Mouse (Mus musculus) midbrain, embryonic 15.5 days (tissue): ENCODE measurements at regions not wholly inside any gene's neighbourhood (a gene's known extent, or its start where the extent isn't known, plus 50 kb on each side); places are given as distances from the start of the nearest gene placed in this dataset.
A peak's percentile ranks its signal among the peaks of the same experiment; 100 is the strongest.

Experiments used
- ATAC-seq: fragments of 200-750 bp; cut with Nextera tagmentation; replicated peaks from 2 replicates; pipeline ENCODE4 v1.8.0; 2017; ENCODE audit warnings: moderate TSS enrichment
- H3K27ac ChIP-seq: fragments of 300-500 bp; sonication (generic); 2 replicates; pipeline ENCODE4 v1.5.1; 2015; ENCODE audit warnings: mild to moderate bottlenecking, inconsistent platforms
- H3K27me3 ChIP-seq: fragments of 300-500 bp; sonication (generic); replicated peaks from 2 replicates; pipeline ENCODE4 v1.6.1; 2015; ENCODE audit warnings: inconsistent platforms
- H3K36me3 ChIP-seq: fragments of 300-500 bp; sonication (generic); replicated peaks from 2 replicates; pipeline ENCODE4 v1.6.1; 2015; ENCODE audit warnings: inconsistent platforms
- H3K4me1 ChIP-seq: fragments of 300-500 bp; sonication (generic); 2 replicates; pipeline ENCODE4 v1.6.1; 2015; ENCODE audit warnings: inconsistent platforms
- H3K4me2 ChIP-seq: fragments of 300-500 bp; sonication (generic); 2 replicates; pipeline ENCODE4 v1.6.1; 2015; ENCODE audit warnings: inconsistent platforms, mild to moderate bottlenecking, moderate library complexity
- H3K4me3 ChIP-seq: fragments of 300-500 bp; sonication (generic); 2 replicates; pipeline ENCODE4 v1.5.1; 2015; ENCODE audit warnings: mild to moderate bottlenecking, inconsistent platforms
- H3K9ac ChIP-seq: fragments of 300-500 bp; sonication (generic); 2 replicates; pipeline ENCODE4 v1.6.1; 2015; ENCODE audit warnings: mild to moderate bottlenecking, inconsistent platforms
- H3K9me3 ChIP-seq: fragments of 300-500 bp; sonication (generic); 2 replicates; pipeline ENCODE4 v1.6.1; 2016; ENCODE audit warnings: inconsistent platforms
- WGBS: fragments of 180-500 bp; shearing (Covaris S2); methylation state at CpG from one replicate; pipeline ENCODE4 v1.1.7; 2015; ENCODE audit warnings: mixed read lengths; 5-methylcytosine and 5-hydroxymethylcytosine counted together

GRCm38 (mm10) chr5:42502124-42502801 is 434.5 kb downstream of the Gm16223 start:
- Histone ChIP-seq H3K27ac (peak overlapping the region; percentile 14), H3K4me3 (no peak overlapping the region)
- WGBS = 41% methylated on average over 11 of the region's 11 CpGs

GRCm38 (mm10) chr5:42502802-42503136 is 435.0 kb downstream of the Gm16223 start:
- Histone ChIP-seq H3K27ac (peak overlapping the region; percentile 14), H3K4me3 (no peak overlapping the region), H3K9me3 (no peaks in the 10 kb centered on the region), H3K27me3 (no peaks in the 10 kb centered on the region), H3K36me3 (no peaks in the 10 kb centered on the region), H3K9ac (no peak overlapping the region), H3K4me1 (peaks cover 10% of the 10 kb centered on the region; the same call in 1 of the 2 replicates), H3K4me2 (0 out of 2 replicates have a peak overlapping the region, but pooled peaks have one; percentile 7)
- peak; percentile 69 for ATAC-seq
- WGBS = 87% methylated on average over 1 of the region's 1 CpGs

More at GRCm38 (mm10) chr5:42502124-42502801, 434.5 kb downstream of the Gm16223 start:
- Histone ChIP-seq H3K27me3 (no peaks in the 10 kb centered on the region), H3K9me3 (no peaks in the 10 kb centered on the region), H3K4me1 (peaks cover 10% of the 10 kb centered on the region; the same call in 1 of the 2 replicates), H3K4me2 (0 out of 2 replicates have a peak overlapping the region, but pooled peaks have one; percentile 7), H3K9ac (no peak overlapping the region), H3K36me3 (no peaks in the 10 kb centered on the region)
- peak; percentile 96 for ATAC-seq

GRCm38 (mm10) chr5:42509200-42509599 is 441.4 kb downstream of the Gm16223 start:
- no peak for ATAC-seq
- Histone ChIP-seq H3K4me3 (no peak overlapping the region), H3K27ac (no peak overlapping the region), H3K9me3 (no peaks in the 10 kb centered on the region), H3K4me2 (no peak overlapping the region), H3K4me1 (no peaks in the 10 kb centered on the region), H3K27me3 (no peaks in the 10 kb centered on the region), H3K36me3 (no peaks in the 10 kb centered on the region), H3K9ac (no peak overlapping the region)
- WGBS = 75% methylated on average over 5 of the region's 5 CpGs

GRCm38 (mm10) chr5:42523116-42524113 is 455.7 kb downstream of the Gm16223 start:
- H3K27ac ChIP-seq = no peak overlapping the region
- H3K4me1 ChIP-seq = 0 out of 2 replicates have a peak, but pooled peaks cover 5% of the 10 kb centered on the region
- no peaks in the 10 kb centered on the region for H3K27me3 ChIP-seq
- H3K9me3 ChIP-seq = no peaks in the 10 kb centered on the region
- H3K9ac ChIP-seq = no peak overlapping the region
- WGBS = 40% methylated on average over 4 of the region's 4 CpGs
- no peak overlapping the region for H3K4me3 ChIP-seq
- no peaks in the 10 kb centered on the region for H3K36me3 ChIP-seq
- peak; percentile 91 for ATAC-seq
- H3K4me2 ChIP-seq = no peak overlapping the region

GRCm38 (mm10) chr5:42525431-42525830 is 457.7 kb downstream of the Gm16223 start:
- WGBS = 69% methylated on average over 5 of the region's 5 CpGs
- Histone ChIP-seq H3K4me3 (no peak overlapping the region), H3K36me3 (no peaks in the 10 kb centered on the region), H3K4me2 (no peak overlapping the region), H3K27ac (no peak overlapping the region), H3K27me3 (no peaks in the 10 kb centered on the region), H3K9me3 (no peaks in the 10 kb centered on the region), H3K9ac (no peak overlapping the region), H3K4me1 (0 out of 2 replicates have a peak, but pooled peaks cover 5% of the 10 kb centered on the region)
- ATAC-seq = no peak

- Histone ChIP-seq H3K27ac (no peak overlapping the region), H3K9me3 (no peaks in the 10 kb centered on the region), H3K27me3 (no peaks in the 10 kb centered on the region), H3K4me2 (no peak overlapping the region), H3K4me3 (no peak overlapping the region), H3K4me1 (no peaks in the 10 kb centered on the region), H3K9ac (no peak overlapping the region), H3K36me3 (no peaks in the 10 kb centered on the region)
- 69% methylated on average over 2 of the region's 2 CpGs for WGBS
- no peak for ATAC-seq
Observed at GRCm38 (mm10) chr5:42560537-42560936, 492.8 kb downstream of the Gm16223 start.

- Histone ChIP-seq H3K4me2 (no peak overlapping the region), H3K4me3 (no peak overlapping the region), H3K9ac (no peak overlapping the region), H3K4me1 (no peaks in the 10 kb centered on the region), H3K27ac (no peak overlapping the region), H3K27me3 (no peaks in the 10 kb centered on the region), H3K36me3 (no peaks in the 10 kb centered on the region), H3K9me3 (no peaks in the 10 kb centered on the region)
- no peak for ATAC-seq
Observed at GRCm38 (mm10) chr5:42563406-42563805, 495.6 kb downstream of the Gm16223 start.

- Histone ChIP-seq H3K9ac (no peak overlapping the region), H3K4me1 (no peaks in the 10 kb centered on the region), H3K27ac (no peak overlapping the region), H3K9me3 (no peaks in the 10 kb centered on the region), H3K27me3 (no peaks in the 10 kb centered on the region), H3K4me2 (no peak overlapping the region), H3K36me3 (no peaks in the 10 kb centered on the region), H3K4me3 (no peak overlapping the region)
- 82% methylated on average over 2 of the region's 2 CpGs for WGBS
- no peak for ATAC-seq
Observed at GRCm38 (mm10) chr5:42575971-42576370, 508.2 kb downstream of the Gm16223 start.

- WGBS = 50% methylated on average over 5 of the region's 5 CpGs
- Histone ChIP-seq H3K4me1 (no peaks in the 10 kb centered on the region), H3K4me3 (no peak overlapping the region), H3K27ac (no peak overlapping the region), H3K27me3 (no peaks in the 10 kb centered on the region), H3K9ac (no peak overlapping the region), H3K9me3 (no peaks in the 10 kb centered on the region), H3K4me2 (no peak overlapping the region), H3K36me3 (no peaks in the 10 kb centered on the region)
- ATAC-seq = peak; percentile 93
Observed at GRCm38 (mm10) chr5:42578208-42578844, 510.6 kb downstream of the Gm16223 start.

- no peak overlapping the region for H3K9ac ChIP-seq
- WGBS = 85% methylated on average over 3 of the region's 3 CpGs
- ATAC-seq = no peak
- no peaks in the 10 kb centered on the region for H3K36me3 ChIP-seq
- no peak overlapping the region for H3K4me3 ChIP-seq
- H3K4me2 ChIP-seq = no peak overlapping the region
- H3K27ac ChIP-seq = no peak overlapping the region
- H3K4me1 ChIP-seq = no peaks in the 10 kb centered on the region
- no peaks in the 10 kb centered on the region for H3K9me3 ChIP-seq
- no peaks in the 10 kb centered on the region for H3K27me3 ChIP-seq
Observed at GRCm38 (mm10) chr5:42620698-42621097, 552.9 kb downstream of the Gm16223 start.

- H3K4me2 ChIP-seq = no peak overlapping the region
- H3K27ac ChIP-seq = no peak overlapping the region
- H3K4me1 ChIP-seq = no peaks in the 10 kb centered on the region
- no peaks in the 10 kb centered on the region for H3K27me3 ChIP-seq
- WGBS = 83% methylated on average over 9 of the region's 9 CpGs
- no peaks in the 10 kb centered on the region for H3K36me3 ChIP-seq
- no peak overlapping the region for H3K4me3 ChIP-seq
- no peak for ATAC-seq
- no peak overlapping the region for H3K9ac ChIP-seq
- no peaks in the 10 kb centered on the region for H3K9me3 ChIP-seq
Observed at GRCm38 (mm10) chr5:42636162-42636823, 568.5 kb downstream of the Gm16223 start.

- H3K27ac ChIP-seq = no peak overlapping the region
- no peaks in the 10 kb centered on the region for H3K36me3 ChIP-seq
- H3K4me1 ChIP-seq = no peaks in the 10 kb centered on the region
- 59% methylated on average over 3 of the region's 3 CpGs for WGBS
- no peak overlapping the region for H3K4me3 ChIP-seq
- H3K9me3 ChIP-seq = no peaks in the 10 kb centered on the region
- H3K4me2 ChIP-seq = no peak overlapping the region
- ATAC-seq = no peak
- no peaks in the 10 kb centered on the region for H3K27me3 ChIP-seq
- no peak overlapping the region for H3K9ac ChIP-seq
Observed at GRCm38 (mm10) chr5:42656460-42656859, 576.5 kb upstream of the Cpeb2 start.
